Mouse (Mus musculus) adrenal gland, postnatal 36 days (tissue): ENCODE measurements at regions not wholly inside any gene's neighbourhood (a gene's known extent, or its start where the extent isn't known, plus 50 kb on each side); places are given as distances from the start of the nearest gene placed in this dataset.
A peak's percentile ranks its signal among the peaks of the same experiment; 100 is the strongest.

Source experiments
- DNase-seq, 2 experiments: peaks; one replicate each; pipeline ENCODE4 v3.0.0; 2021; ENCODE audit warnings: mixed read lengths in 1 of 2

- peak; percentile 7 to 31 for DNase-seq
Measured at GRCm38 (mm10) chr16:48126797-48127196, 156.7 kb upstream of the Dppa4 start.

- peak; percentile 33 to 49 for DNase-seq
Measured at GRCm38 (mm10) chr16:48127338-48127737, 156.2 kb upstream of the Dppa4 start.

DNA sequence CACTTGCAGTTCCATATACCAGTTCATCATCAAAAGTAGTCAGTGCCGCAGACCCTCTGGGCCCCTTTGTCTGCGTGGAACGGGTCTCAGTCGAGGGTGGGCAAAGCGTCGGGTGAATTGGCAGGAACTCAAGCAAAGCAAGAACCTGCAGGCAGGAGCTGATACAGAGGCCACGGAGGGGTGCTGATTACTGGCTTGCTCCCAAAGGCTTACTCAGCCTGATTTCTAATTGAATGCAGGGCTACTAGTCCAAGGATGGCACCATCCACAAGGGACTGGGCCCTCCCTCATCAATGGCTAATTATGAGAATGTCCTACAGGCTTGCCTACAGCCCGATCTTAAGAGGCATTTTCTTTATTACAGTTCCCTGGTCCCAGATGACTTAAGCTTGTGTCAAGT, 128.2 kb upstream of the Dppa4 start:
- DNase-seq = peak in 1 of 2 experiments; percentile 2

GRCm38 (mm10) chr16:48190399-48190798, 93.1 kb upstream of the Dppa4 start:
- DNase-seq = peak; percentile 15 to 16

- no peak for DNase-seq
Measured at GRCm38 (mm10) chr16:48192197-48192596, 91.3 kb upstream of the Dppa4 start.

DNA sequence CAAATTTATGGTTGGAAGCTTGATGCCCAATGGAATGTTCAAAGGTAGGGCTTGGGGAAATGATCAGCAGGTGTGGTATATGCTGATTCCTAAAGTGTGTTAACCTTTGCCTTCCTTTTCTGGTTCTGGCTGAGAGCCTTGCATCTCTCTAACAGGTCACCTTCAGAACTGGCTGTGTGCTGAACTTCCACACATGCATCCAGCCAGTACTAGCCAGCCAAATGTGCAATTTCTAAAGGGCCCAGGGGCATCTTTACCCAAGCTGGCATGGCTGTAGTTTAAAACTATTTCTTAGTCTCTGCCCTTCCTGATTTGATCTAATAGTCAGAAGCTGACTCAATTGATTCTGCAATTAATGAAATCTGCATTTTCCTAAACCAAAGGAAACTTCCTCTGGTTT, 68.6 kb upstream of the Dppa4 start:
- no peak for DNase-seq
